Mouse (Mus musculus) brain, embryonic 14.5 days (tissue): ENCODE measurements around the gene Dao. TPM values are rescaled to one million over a fixed set of nuclear protein-coding genes. Genes with fewer than 3 reads are reported as not detected.

Experiments
- DNase-seq: peaks from one replicate; pipeline ENCODE4 v3.0.0-alpha.2; 2011; ENCODE audit warnings: low read depth
- CTCF ChIP-seq: fragments of 200-500 bp; IDR thresholded peaks from 2 replicates; pipeline ENCODE4 v1.5.1; 2012; ENCODE audit warnings: inconsistent platforms, mild to moderate bottlenecking, moderate library complexity, borderline replicate concordance; ENCODE audit not compliant: insufficient read depth, insufficient read length; ENCODE audit errors: extremely low read depth
- POLR2A ChIP-seq: fragments of 200-500 bp; IDR thresholded peaks from 2 replicates; pipeline ENCODE4 v1.6.1; 2012; ENCODE audit warnings: mild to moderate bottlenecking, inconsistent platforms, borderline replicate concordance; ENCODE audit not compliant: poor library complexity, insufficient read depth, insufficient read length, severe bottlenecking; ENCODE audit errors: extremely low read depth
- polyA plus RNA-seq: library from polyadenylated mRNA; depleted of rRNA; stranded (reverse); fragments of >200 nt; gene quantifications from 2 replicates; pipeline ENCODE4 v1.2.3, GENCODE M21; 2012; rRNA removed

The Dao gene
- polyA plus RNA-seq, 1 experiment, result not detected

- TF ChIP-seq POLR2A (no peak), CTCF (no peak)
- DNase-seq, result peak; percentile 72
Measured at GRCm38 (mm10) chr5:114057129-114057731, 53.7 kb downstream of the Dao start.

- DNase-seq, result no peak
- TF ChIP-seq CTCF, result no peak
- no peak for TF ChIP-seq POLR2A
Measured at GRCm38 (mm10) chr5:114061675-114062074, 58.2 kb downstream of the Dao start.

- DNase-seq, result peak; percentile 67
- TF ChIP-seq POLR2A (no peak), CTCF (no peak)
Measured at GRCm38 (mm10) chr5:114063958-114064357, 60.5 kb downstream of the Dao start.

- no peak for DNase-seq
- TF ChIP-seq POLR2A (no peak), CTCF (no peak)
Measured at GRCm38 (mm10) chr5:114065161-114065560, 61.7 kb downstream of the Dao start, which contains the start of gene Usp30. Usp30 (plus strand) TSS chr5:114065461.

GRCm38 (mm10) chr5:114066601-114067000, 63.1 kb downstream of the Dao start:
- TF ChIP-seq POLR2A, result no peak
- no peak for TF ChIP-seq CTCF
- DNase-seq, result no peak

GRCm38 (mm10) chr5:114067543-114067942, 64.0 kb downstream of the Dao start:
- TF ChIP-seq CTCF, result no peak
- no peak for TF ChIP-seq POLR2A
- no peak for DNase-seq

GRCm38 (mm10) chr5:114067982-114068381, 64.5 kb downstream of the Dao start:
- TF ChIP-seq POLR2A (no peak), CTCF (no peak)
- no peak for DNase-seq

GRCm38 (mm10) chr5:114070858-114071257, 67.4 kb downstream of the Dao start:
- DNase-seq, result no peak
- 0 out of 2 replicates have a peak, but pooled peaks have one; percentile 10 for TF ChIP-seq CTCF
- no peak for TF ChIP-seq POLR2A

GRCm38 (mm10) chr5:114072262-114072661, 68.8 kb downstream of the Dao start:
- TF ChIP-seq POLR2A (no peak), CTCF (no peak)
- peak; percentile 40 for DNase-seq

Other genes with a start within 250 kb of the Dao start
- gene Sart3, start 231.2 kb upstream of the Dao start, polyA plus RNA-seq, result 48.2 and 63.5 TPM in 2 replicates
- 71.7 and 92.1 TPM in 2 replicates for gene Iscu, start 231.0 kb upstream of the Dao start, polyA plus RNA-seq
- gene Tmem119, start 203.2 kb upstream of the Dao start, polyA plus RNA-seq, result 3.6 and 8.1 TPM in 2 replicates
- 0.88 and 1.3 TPM in 2 replicates for gene Selplg, start 171.1 kb upstream of the Dao start, polyA plus RNA-seq
- gene Coro1c, start 94.9 kb upstream of the Dao start, polyA plus RNA-seq, result 136 and 202 TPM in 2 replicates
- 12.2 and 19.2 TPM in 2 replicates for gene Ssh1, start 9.8 kb upstream of the Dao start, polyA plus RNA-seq
- gene Usp30, start 61.8 kb downstream of the Dao start, polyA plus RNA-seq, result 40.0 and 41.6 TPM in 2 replicates
- gene Svop, start 87.9 kb downstream of the Dao start, polyA plus RNA-seq, result 70.1 and 81.5 TPM in 2 replicates
- gene Alkbh2, start 124.5 kb downstream of the Dao start, polyA plus RNA-seq, result 7.9 and 14.0 TPM in 2 replicates
- 8.8 and 16.4 TPM in 2 replicates for gene Ung, start 126.7 kb downstream of the Dao start, polyA plus RNA-seq
- 2.4 and 5.3 TPM in 2 replicates for gene Acacb, start 142.8 kb downstream of the Dao start, polyA plus RNA-seq